Mouse (Mus musculus): ENCODE measurements at regions not wholly inside any gene's neighbourhood (a gene's known extent, or its start where the extent isn't known, plus 50 kb on each side); places are given as distances from the start of the nearest gene placed in this dataset.

- peak; percentile 4 to 11 for DNase-seq (ENCODE audit: low spot score in 2 of 2)
These were observed 149.8 kb downstream of the Ankrd7 start for GRCm38 (mm10) chr6:19015868-19016267.

DNA sequence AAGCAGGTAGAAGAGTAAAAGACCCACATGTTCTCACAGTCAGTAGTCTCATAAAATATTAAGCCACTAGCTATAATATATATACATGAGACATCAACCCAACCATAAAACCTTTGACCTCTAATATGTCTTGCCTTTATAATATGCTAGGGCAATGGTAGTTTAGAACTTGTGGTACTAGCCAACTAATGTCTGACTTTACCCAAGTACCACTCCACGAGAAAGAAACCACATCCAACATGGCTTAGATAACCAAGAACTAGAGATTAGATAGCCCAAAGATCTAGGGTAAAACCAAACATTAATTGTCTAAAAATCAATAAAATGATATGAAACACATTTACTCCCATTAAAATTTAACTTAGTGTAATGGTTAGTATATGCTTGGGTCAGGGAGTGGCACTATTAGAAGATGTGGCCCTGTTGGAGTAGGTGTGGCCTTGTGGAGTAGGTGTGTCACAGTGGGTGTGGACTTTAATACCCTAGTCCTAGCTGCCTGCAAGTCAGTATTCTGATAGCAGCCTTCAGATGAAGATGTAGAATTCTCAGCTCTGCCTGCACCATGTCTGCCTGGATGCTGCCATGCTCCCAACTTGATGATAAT, 152.2 kb downstream of the Ankrd7 start:
- DNase-seq (ENCODE audit: low spot score in 2 of 2): no peak

- DNase-seq (ENCODE audit: low spot score in 2 of 2): no peak
These were observed 168.2 kb downstream of the Ankrd7 start for GRCm38 (mm10) chr6:19034268-19034667.
